Mouse (Mus musculus) lung, adult 2 months (tissue): ENCODE measurements at regions not wholly inside any gene's neighbourhood (a gene's known extent, or its start where the extent isn't known, plus 50 kb on each side); places are given as distances from the start of the nearest gene placed in this dataset.

ENCODE experiments used
- CTCF ChIP-seq: fragments of 200-500 bp; IDR thresholded peaks from 2 replicates; pipeline ENCODE4 v1.5.1; 2011; ENCODE audit warnings: mild to moderate bottlenecking, low read length, control low read depth; ENCODE audit not compliant: insufficient read depth
- POLR2A ChIP-seq: fragments of 200-500 bp; IDR thresholded peaks from 2 replicates; pipeline ENCODE4 v1.6.1; 2011; ENCODE audit warnings: low read depth, mild to moderate bottlenecking, control low read depth, low read length, borderline replicate concordance; ENCODE audit errors: extremely low read depth

DNA sequence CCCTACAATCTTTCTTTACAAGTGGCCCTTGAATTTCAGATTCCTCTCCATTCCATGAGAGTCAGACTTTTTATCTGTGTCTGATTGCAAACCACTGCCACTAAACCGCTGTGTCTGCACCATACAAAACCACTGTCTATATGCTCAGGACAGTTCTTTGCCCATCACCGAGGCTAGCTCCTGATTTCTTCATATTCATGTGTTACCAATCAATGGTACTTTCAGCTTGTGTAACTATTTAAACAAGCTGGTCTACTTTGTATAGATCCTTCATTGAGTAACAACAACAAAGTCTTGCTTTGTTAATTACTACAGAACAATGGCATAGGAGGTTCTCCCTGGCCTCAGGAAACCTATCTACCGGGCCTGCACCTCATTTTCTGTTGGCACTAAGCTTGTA is 164.0 kb downstream of the Gm11361 start:
- no peak for TF ChIP-seq POLR2A
- no peak for TF ChIP-seq CTCF
